Mouse (Mus musculus) embryo, embryonic 10.5 days (tissue): Measurements from ENCODE around the gene Gabpb2.
"Not testable (repeated sequence)": the region's sequence is repeated elsewhere in the genome, so short reads cannot be mapped to it uniquely, and the experiment has no call there.

Source experiments
- DNase-seq: peaks from one replicate; pipeline ENCODE4 v3.0.0-alpha.2; 2015; ENCODE audit warnings: low spot score

The Gabpb2 gene

GRCm38 (mm10) chr3:95231298-95232221 lies 13.8 kb upstream of the Gabpb2 start, which contains the start of gene Mllt11:
TSS of gene Mllt11 (minus strand) at chr3:95232171.
- DNase-seq: no peak

- DNase-seq: peak; percentile 59
These were observed 13.0 kb upstream of the Gabpb2 start for GRCm38 (mm10) chr3:95230495-95231297.

- peak; percentile 61 for DNase-seq
These were observed 12.2 kb upstream of the Gabpb2 start for GRCm38 (mm10) chr3:95229781-95230494.

GRCm38 (mm10) chr3:95228894-95229780 lies 11.4 kb upstream of the Gabpb2 start:
- DNase-seq: peak; percentile 61

GRCm38 (mm10) chr3:95228148-95228893 lies 10.6 kb upstream of the Gabpb2 start, which contains the start of gene Cdc42se1:
TSS of gene Cdc42se1 (plus strand) at chr3:95228732.
- peak; percentile 95 for DNase-seq

- peak; percentile 48 for DNase-seq
These were observed 9.5 kb upstream of the Gabpb2 start for GRCm38 (mm10) chr3:95227214-95227613.

GRCm38 (mm10) chr3:95224295-95224694 lies 6.6 kb upstream of the Gabpb2 start:
- DNase-seq: peak; percentile 67

- no peak for DNase-seq
These were observed 5.3 kb upstream of the Gabpb2 start for GRCm38 (mm10) chr3:95223041-95223440.

- DNase-seq: peak; percentile 23
These were observed 886 bp upstream of the Gabpb2 start for GRCm38 (mm10) chr3:95218466-95219137.

GRCm38 (mm10) chr3:95216655-95217254 lies 961 bp downstream of the Gabpb2 start:
- no peak for DNase-seq

GRCm38 (mm10) chr3:95213609-95213975 lies 4.1 kb downstream of the Gabpb2 start:
- no peak for DNase-seq

- DNase-seq: not testable (repeated sequence)
These were observed 4.7 kb downstream of the Gabpb2 start for GRCm38 (mm10) chr3:95212889-95213608.

GRCm38 (mm10) chr3:95210585-95210984 lies 7.1 kb downstream of the Gabpb2 start:
- no peak for DNase-seq

- DNase-seq: no peak
These were observed 9.4 kb downstream of the Gabpb2 start for GRCm38 (mm10) chr3:95208286-95208685.

- DNase-seq: no peak
These were observed 13.8 kb downstream of the Gabpb2 start for GRCm38 (mm10) chr3:95203880-95204279.

- DNase-seq: no peak
These were observed 17.2 kb downstream of the Gabpb2 start for GRCm38 (mm10) chr3:95200562-95200961.

GRCm38 (mm10) chr3:95200132-95200531 lies 17.6 kb downstream of the Gabpb2 start:
- no peak for DNase-seq

- DNase-seq: no peak
These were observed 18.6 kb downstream of the Gabpb2 start for GRCm38 (mm10) chr3:95199101-95199500.

GRCm38 (mm10) chr3:95195772-95196171 lies 21.9 kb downstream of the Gabpb2 start:
- no peak for DNase-seq
